Mouse (Mus musculus) neural tube, embryonic 11.5 days (tissue): ENCODE results near the gene Hnrnpa0. TPM values are rescaled to one million over a fixed set of nuclear protein-coding genes. Genes with fewer than 3 reads are reported as not detected.

Experiments
- ATAC-seq: fragments of 200-750 bp; cut with Nextera tagmentation; 2 replicates; pipeline ENCODE4 v1.8.0; 2017; ENCODE audit warnings: moderate number of reproducible peaks, mild to moderate bottlenecking, moderate TSS enrichment, moderate library complexity; ENCODE audit not compliant: insufficient read depth, low FRiP score, low TSS enrichment
- DNase-seq: peaks from one replicate; pipeline ENCODE4 v3.0.0-alpha.2; 2015; ENCODE audit warnings: low spot score
- H3K27ac ChIP-seq: fragments of 300-500 bp; sonication (generic); 2 replicates; pipeline ENCODE4 v1.5.1; 2014; ENCODE audit warnings: low read depth, mild to moderate bottlenecking, low read length
- H3K27me3 ChIP-seq: fragments of 300-500 bp; sonication (generic); 2 replicates; pipeline ENCODE4 v1.6.1; 2014; ENCODE audit warnings: mild to moderate bottlenecking, low read length, mixed read lengths; ENCODE audit not compliant: control insufficient read depth, insufficient read depth
- H3K36me3 ChIP-seq: fragments of 300-500 bp; sonication (generic); 2 replicates; pipeline ENCODE4 v1.6.1; 2014; ENCODE audit warnings: mild to moderate bottlenecking, low read length, moderate library complexity, mixed read lengths; ENCODE audit not compliant: control insufficient read depth, insufficient read depth
- H3K4me1 ChIP-seq: fragments of 300-500 bp; sonication (generic); 2 replicates; pipeline ENCODE4 v1.6.1; 2014; ENCODE audit warnings: low read length, mixed read lengths; ENCODE audit not compliant: control insufficient read depth, insufficient read depth
- H3K4me2 ChIP-seq: fragments of 300-500 bp; sonication (generic); 2 replicates; pipeline ENCODE4 v1.6.1; 2014; ENCODE audit warnings: low read depth, mild to moderate bottlenecking, moderate library complexity
- H3K4me3 ChIP-seq: fragments of 300-500 bp; sonication (generic); 2 replicates; pipeline ENCODE4 v1.5.1; 2014; ENCODE audit warnings: low read depth, low read length
- H3K9ac ChIP-seq: fragments of 300-500 bp; sonication (generic); 2 replicates; pipeline ENCODE4 v1.6.1; 2014; ENCODE audit warnings: mild to moderate bottlenecking, low read length
- H3K9me3 ChIP-seq: fragments of 300-500 bp; sonication (generic); 2 replicates; pipeline ENCODE4 v1.6.1; 2016; ENCODE audit warnings: low read length; ENCODE audit not compliant: control insufficient read depth
- WGBS: fragments of 180-500 bp; shearing (Covaris S2); extraction: QIAGEN DNeasy Blood & Tissue Kit; methylation state at CpG from one replicate; pipeline ENCODE4 v1.1.7; 2014; 5-methylcytosine and 5-hydroxymethylcytosine counted together
- polyA plus RNA-seq: library from polyadenylated mRNA; unstranded; fragments of >200 nt; fragmentation: Nextera tagmentation; extraction: Ambion mirVana; gene quantifications from 2 replicates; pipeline ENCODE4 v1.2.1, GENCODE M21; 2014

Hnrnpa0 gene
- polyA plus RNA-seq, 1 experiment from 2014 or later, result 47.3 TPM

GRCm38 (mm10) chr13:58129687-58130246, 1.4 kb upstream of the Hnrnpa0 start:
- peak overlapping the region; percentile 100 for H3K9ac ChIP-seq
- H3K4me3 ChIP-seq, result peak overlapping the region; percentile 99
- no peak for ATAC-seq
- 32% methylated on average over 4 of the region's 4 CpGs for WGBS
- DNase-seq, result no peak
- no peaks in the 10 kb centered on the region for H3K9me3 ChIP-seq
- H3K4me1 ChIP-seq, result peaks cover 10% of the 10 kb centered on the region
- peak overlapping the region; percentile 57 for H3K4me2 ChIP-seq
- peak overlapping the region; percentile 100 for H3K27ac ChIP-seq
- no peaks in the 10 kb centered on the region for H3K36me3 ChIP-seq
- H3K27me3 ChIP-seq, result no peaks in the 10 kb centered on the region

- Histone ChIP-seq H3K9ac (peak overlapping the region; percentile 100), H3K4me1 (peaks cover 10% of the 10 kb centered on the region), H3K36me3 (no peaks in the 10 kb centered on the region), H3K4me3 (peak overlapping the region; percentile 99), H3K9me3 (no peaks in the 10 kb centered on the region), H3K4me2 (peak overlapping the region; percentile 57), H3K27me3 (no peaks in the 10 kb centered on the region), H3K27ac (peak overlapping the region; percentile 100)
- DNase-seq (peak; percentile 95), ATAC-seq (peak; percentile 96)
- WGBS, result 1% methylated on average over 59 of the region's 83 CpGs
These were observed 664 bp upstream of the Hnrnpa0 start for GRCm38 (mm10) chr13:58128768-58129671.

GRCm38 (mm10) chr13:58127766-58128361, 492 bp downstream of the Hnrnpa0 start:
- peak; percentile 62 for DNase-seq
- Histone ChIP-seq H3K36me3 (no peaks in the 10 kb centered on the region), H3K27ac (peak overlapping the region; percentile 100), H3K9me3 (no peaks in the 10 kb centered on the region), H3K27me3 (no peaks in the 10 kb centered on the region), H3K9ac (peak overlapping the region; percentile 100), H3K4me3 (peak overlapping the region; percentile 99), H3K4me1 (peaks cover 10% of the 10 kb centered on the region), H3K4me2 (peak overlapping the region; percentile 73)
- ATAC-seq, result peak; percentile 37
- WGBS, result under 1% methylated on average over 74 of the region's 81 CpGs

GRCm38 (mm10) chr13:58126862-58127765, 1.2 kb downstream of the Hnrnpa0 start:
- Histone ChIP-seq H3K27me3 (no peaks in the 10 kb centered on the region), H3K9ac (peak overlapping the region; percentile 100), H3K4me2 (peak overlapping the region; percentile 73), H3K4me1 (peaks cover 10% of the 10 kb centered on the region), H3K4me3 (peak overlapping the region; percentile 99), H3K36me3 (no peaks in the 10 kb centered on the region), H3K9me3 (no peaks in the 10 kb centered on the region), H3K27ac (peak overlapping the region; percentile 100)
- under 1% methylated on average over 61 of the region's 92 CpGs for WGBS
- peak; percentile 14 for DNase-seq
- ATAC-seq, result no peak

- H3K4me1 ChIP-seq, result peaks cover 10% of the 10 kb centered on the region
- H3K27ac ChIP-seq, result no peak overlapping the region
- H3K4me3 ChIP-seq, result peak overlapping the region; percentile 99
- H3K36me3 ChIP-seq, result no peaks in the 10 kb centered on the region
- H3K4me2 ChIP-seq, result peak overlapping the region; percentile 55
- WGBS, result 33% methylated on average over 7 of the region's 7 CpGs
- DNase-seq (peak; percentile 65), ATAC-seq (no peak)
- no peaks in the 10 kb centered on the region for H3K9me3 ChIP-seq
- H3K9ac ChIP-seq, result no peak overlapping the region
- no peaks in the 10 kb centered on the region for H3K27me3 ChIP-seq
These were observed 2.2 kb downstream of the Hnrnpa0 start for GRCm38 (mm10) chr13:58126126-58126525.

GRCm38 (mm10) chr13:58124989-58125388, 3.4 kb downstream of the Hnrnpa0 start:
- no peak overlapping the region for H3K4me3 ChIP-seq
- H3K4me1 ChIP-seq, result peaks cover 7% of the 10 kb centered on the region
- ATAC-seq (no peak), DNase-seq (no peak)
- H3K36me3 ChIP-seq, result no peaks in the 10 kb centered on the region
- H3K9ac ChIP-seq, result no peak overlapping the region
- no peaks in the 10 kb centered on the region for H3K9me3 ChIP-seq
- no peak overlapping the region for H3K27ac ChIP-seq
- 60% methylated on average over 2 of the region's 2 CpGs for WGBS
- H3K4me2 ChIP-seq, result no peak overlapping the region; the same call in 1 of the 2 replicates
- H3K27me3 ChIP-seq, result no peaks in the 10 kb centered on the region

GRCm38 (mm10) chr13:58124278-58124677, 4.1 kb downstream of the Hnrnpa0 start:
- H3K4me3 ChIP-seq, result no peak overlapping the region
- H3K36me3 ChIP-seq, result no peaks in the 10 kb centered on the region
- H3K9me3 ChIP-seq, result no peaks in the 10 kb centered on the region
- DNase-seq (no peak), ATAC-seq (no peak)
- peaks cover 5% of the 10 kb centered on the region for H3K4me1 ChIP-seq
- H3K4me2 ChIP-seq, result no peak overlapping the region
- no peak overlapping the region for H3K27ac ChIP-seq
- no peaks in the 10 kb centered on the region for H3K27me3 ChIP-seq
- 87% methylated on average over 3 of the region's 3 CpGs for WGBS
- no peak overlapping the region for H3K9ac ChIP-seq

GRCm38 (mm10) chr13:58123381-58123780, 5.0 kb downstream of the Hnrnpa0 start:
- DNase-seq (no peak), ATAC-seq (no peak)
- Histone ChIP-seq H3K4me1 (peaks cover 5% of the 10 kb centered on the region), H3K27ac (no peak overlapping the region), H3K9me3 (no peaks in the 10 kb centered on the region), H3K9ac (no peak overlapping the region), H3K4me2 (no peak overlapping the region), H3K36me3 (no peaks in the 10 kb centered on the region), H3K27me3 (no peaks in the 10 kb centered on the region), H3K4me3 (no peak overlapping the region)
- WGBS, result 63% methylated on average over 8 of the region's 8 CpGs
